Mouse (Mus musculus) retina, embryonic 14.5 days (tissue): ENCODE measurements around the gene Hltf.
"Not testable (repeated sequence)": the region's sequence is repeated elsewhere in the genome, so short reads cannot be mapped to it uniquely, and the experiment has no call there.

Source experiments
- DNase-seq: peaks from one replicate; pipeline ENCODE4 v3.0.0-alpha.2; 2015; ENCODE audit warnings: low spot score

The Hltf gene

DNA sequence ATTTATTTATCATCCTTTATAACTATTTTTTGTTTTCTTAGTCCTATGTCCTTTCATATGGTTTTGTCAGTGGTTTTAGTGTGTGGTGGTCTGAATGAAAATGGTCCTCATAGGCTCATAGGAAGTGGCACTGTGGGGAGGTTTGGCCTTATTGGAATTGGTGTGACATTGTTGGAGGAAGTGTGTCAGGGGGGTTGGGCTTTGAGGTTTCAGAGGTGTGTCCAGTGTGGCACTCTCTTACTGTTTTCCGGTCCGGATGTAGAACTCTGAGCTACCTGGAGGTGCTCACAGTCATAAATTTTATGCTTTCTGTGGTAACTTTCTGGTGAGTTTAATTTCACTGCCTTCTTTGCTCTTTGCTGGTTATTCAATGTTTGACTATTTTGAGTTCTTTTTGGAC, 47.2 kb downstream of the Hltf start:
- DNase-seq = no peak

DNA sequence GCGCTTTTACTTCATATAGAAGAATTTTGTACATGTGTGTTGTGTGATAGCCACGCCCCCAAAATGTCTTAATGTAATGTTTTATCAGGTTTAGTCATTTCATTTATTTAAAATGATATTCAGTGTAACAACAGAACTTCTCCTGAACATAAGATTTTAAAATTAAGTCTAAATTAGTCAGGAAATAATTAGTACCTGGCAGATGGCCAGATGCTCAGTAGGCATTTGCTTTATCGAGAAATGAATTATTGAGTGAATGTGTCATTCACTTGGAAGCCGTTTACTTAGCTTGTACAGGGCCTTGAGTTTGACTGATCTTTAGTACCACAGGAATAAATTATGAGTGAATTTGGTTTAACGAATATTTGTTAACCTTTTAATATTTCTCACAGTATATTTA, 51.3 kb downstream of the Hltf start:
- DNase-seq = no peak

DNA sequence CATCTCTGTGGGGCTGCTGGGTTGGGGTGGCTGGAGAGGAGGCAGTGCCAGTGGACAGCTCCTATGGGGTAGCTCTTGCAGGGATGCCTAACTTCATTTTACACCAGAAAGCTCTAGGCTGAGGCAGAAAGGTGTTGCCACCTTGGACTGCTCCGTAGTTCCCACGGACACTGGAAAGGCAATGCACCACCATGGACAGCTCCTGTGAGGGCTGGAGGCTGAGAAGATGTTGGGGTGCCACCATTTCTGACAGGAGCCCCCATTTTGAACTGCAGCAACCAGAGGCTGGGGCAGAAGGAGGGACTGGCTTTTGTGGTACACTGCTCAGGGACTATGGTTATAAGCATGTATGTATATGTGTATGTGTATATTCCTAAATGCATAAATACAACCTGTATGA, 54.3 kb downstream of the Hltf start:
- DNase-seq = no peak

DNA sequence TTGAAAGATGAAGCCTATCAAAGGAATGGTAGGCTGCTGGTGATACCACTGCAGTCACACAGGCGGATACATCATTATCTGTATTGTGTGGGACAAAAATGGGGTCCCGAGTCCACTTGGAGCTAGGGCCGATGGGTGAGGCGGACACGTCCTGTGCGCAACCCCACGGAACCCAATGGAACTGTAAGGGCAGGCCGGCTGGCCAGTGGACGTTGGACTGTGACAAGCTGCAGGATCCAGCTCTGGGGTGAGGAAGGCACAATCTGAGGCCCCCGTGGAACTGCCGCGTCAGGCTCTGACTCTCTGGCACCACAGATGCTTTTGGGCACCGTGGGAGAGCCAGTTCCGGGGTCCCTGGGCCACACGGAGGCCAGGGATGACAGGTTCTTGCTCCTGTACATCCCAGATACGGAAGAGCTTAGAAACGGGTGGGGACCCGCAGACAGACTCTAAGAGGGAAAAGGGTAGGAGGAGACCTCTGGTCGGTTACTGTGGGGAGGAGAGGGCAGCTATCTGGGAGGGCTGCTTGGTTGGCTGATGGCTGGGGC, 61.5 kb downstream of the Hltf start:
- DNase-seq = no peak

DNA sequence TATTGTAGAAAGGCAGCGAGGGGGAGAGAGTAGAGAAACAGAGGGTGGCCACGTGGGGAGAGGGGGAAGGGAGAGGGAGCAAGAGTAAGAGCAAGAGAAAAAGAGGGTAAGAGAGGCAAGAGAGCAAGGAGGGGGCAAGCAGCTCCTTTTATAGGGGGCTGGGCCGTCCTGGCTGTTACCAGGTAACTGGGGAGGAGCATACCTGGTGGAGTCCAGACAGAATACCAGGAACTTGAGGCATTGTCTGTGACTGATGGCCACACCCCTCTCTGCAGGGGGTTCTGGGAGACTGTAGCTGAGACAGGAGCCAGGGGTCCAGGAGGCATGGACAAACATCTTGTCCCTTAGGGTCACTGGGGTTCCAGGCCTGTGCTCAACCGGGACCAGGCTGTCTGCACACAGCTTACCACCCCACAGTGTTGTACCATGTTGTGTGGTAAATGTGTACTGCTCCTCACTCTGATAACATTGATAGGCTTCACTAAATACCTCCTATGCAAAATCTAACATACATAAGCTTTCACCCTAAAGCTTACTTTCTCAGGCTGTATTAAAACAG, 62.2 kb downstream of the Hltf start:
- DNase-seq = no peak

DNA sequence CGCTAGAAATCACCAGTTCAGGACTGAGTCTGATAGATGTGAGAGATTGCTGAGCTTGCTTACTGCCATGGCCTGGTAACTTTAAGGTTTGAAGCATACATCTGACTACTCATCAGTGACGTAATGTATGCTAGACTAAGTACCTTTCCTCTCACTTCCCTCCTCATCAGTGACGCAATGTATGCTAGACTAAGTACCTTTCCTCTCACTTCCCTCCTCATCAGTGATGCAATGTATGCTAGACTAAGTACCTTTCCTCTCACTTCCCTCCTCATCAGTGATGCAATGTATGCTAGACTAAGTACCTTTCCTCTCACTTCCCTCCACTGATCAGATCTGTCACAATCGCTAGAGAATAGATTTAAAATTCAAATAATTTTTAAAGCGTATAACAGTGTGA, 64.0 kb downstream of the Hltf start:
- DNase-seq = not testable (repeated sequence)

DNA sequence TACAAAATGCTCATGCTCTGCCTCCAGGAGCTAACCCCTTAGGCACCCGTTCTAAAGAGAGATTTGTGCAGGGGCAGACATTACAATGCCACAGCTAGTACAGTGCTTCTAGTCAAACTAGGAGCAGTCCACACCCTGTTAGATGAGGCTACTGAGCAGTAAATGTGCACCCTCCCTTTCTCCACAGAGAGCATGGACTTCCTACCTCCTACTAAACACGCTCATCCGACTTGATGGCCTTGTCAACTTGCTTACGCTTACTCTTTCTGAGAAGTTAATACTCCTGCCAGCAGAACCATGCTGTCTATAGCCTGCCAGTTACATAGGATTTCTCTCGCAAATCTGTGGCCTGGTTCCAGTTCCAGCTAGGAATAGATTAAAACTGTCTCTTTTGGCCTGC, 68.0 kb downstream of the Hltf start:
- no peak for DNase-seq

DNA sequence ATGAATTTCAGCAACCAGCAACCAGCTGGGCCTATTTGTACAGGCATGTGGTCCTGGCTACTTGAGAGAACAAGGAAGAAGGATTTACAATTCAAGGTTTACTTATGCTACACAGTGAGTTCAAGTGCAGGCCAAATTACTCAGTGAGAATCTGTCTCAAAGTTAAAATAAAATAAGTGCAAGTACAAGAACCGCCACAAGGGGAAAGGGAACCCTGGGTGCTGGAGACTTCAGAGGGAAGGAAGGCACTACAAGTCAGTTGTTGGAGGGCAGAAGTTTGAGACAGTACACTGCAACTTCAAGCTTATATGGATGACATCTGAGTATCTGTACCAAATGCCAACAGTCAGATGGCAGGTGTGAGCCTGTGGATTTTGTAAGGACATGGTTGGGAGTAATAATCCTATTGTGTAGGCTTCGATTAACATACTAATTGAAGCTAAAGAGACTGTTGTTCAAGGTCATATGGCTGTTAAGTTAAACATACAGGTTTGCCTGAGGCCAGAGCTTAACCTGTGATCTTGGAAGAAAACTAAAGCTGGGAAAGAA, 69.5 kb downstream of the Hltf start:
- no peak for DNase-seq

DNA sequence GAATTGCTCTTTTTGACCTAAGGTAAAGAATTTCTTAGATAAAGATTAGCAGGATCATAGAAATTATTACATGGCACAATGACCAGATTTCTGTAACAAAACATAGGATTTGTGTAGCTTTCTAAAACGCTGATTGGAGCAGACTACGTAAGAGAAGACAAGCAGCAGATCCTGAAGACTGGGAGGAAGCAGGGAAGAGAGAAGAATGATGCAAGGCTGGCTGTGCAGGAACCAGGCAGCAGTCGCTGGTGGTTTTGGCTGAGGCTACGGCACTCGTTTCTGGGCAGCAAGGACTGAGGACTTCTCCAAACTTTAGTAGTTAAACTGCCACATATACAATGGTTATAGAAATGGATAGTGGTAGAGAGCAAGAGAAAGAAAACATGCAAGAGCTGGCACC, 71.9 kb downstream of the Hltf start:
- DNase-seq = no peak

DNA sequence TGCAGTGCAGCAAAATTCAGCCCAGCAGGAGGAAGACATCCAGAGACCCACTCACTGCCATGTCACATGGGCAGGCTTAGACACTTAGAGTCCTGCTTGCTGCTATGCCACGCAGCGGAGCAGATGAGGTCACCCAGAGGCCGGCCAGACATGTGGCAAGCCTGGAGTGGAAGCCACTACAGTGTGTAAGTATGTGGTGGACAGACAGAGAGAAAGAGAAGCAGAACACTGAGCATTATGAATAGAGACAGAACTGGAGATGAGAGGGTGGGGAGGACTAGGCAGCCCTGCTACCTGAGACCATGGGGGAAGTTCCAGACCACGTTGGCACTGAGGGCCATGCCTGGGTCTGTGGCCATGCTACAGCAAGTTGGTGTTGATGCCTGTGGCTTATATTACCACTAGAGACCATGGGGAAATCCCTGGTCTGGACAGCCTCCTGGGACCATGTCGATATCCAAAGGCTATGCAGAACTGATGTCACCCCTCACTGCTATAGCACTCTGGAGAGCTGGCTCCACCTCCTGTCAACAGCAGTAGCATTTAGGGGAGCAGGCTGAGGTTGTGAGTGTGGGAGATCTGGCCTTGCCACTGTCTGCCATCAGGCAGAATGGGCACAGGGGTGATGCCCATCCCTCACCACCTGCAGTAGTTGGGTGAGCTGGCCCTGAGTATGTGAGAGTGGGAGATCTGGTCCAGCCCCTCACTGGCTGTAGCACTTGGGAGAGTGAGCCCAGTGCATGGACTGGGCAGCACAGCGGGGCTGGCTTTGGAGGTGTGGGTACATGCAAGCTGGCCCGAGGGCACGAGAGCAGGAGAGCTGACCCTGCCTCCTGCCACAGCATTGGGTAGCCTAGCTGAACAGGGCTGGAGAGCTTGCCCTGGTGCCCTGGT, 73.1 kb downstream of the Hltf start:
- DNase-seq = no peak

DNA sequence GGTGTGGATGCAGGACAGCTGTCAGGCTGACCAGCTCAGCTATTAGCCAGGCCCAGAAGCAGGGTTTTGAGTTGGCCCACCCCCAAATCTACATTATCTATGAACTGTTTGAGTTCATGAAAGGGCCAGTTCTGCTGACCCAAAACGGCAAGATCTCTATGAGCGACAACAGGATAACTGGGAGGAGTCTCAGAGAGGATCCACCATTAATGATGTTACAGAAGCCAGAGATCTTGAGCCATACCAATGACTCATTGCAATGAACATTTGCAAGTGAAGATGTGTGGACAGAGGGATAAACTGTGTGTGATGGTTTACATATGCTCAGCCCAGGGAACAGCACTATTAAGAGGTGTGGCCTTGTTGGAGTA, 73.7 kb downstream of the Hltf start:
- no peak for DNase-seq

DNA sequence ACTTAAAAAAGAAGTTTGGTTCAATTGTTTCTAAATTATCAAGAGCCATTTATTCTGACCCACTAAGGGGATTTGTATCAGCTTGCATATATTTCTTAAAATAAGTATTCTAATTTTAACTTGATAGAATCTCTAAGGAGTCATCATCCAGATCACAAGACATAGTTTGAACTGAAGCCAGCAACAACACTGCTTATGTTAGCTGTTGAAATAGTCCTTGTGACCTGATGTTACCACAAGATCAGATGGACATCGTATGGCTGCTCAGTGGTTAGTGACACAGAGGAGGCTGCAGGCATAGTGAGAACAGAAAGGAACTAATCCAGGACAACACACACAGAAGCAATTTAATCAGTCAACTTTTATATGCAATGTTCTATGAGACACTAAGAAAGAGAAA, 75.1 kb downstream of the Hltf start:
- no peak for DNase-seq

DNA sequence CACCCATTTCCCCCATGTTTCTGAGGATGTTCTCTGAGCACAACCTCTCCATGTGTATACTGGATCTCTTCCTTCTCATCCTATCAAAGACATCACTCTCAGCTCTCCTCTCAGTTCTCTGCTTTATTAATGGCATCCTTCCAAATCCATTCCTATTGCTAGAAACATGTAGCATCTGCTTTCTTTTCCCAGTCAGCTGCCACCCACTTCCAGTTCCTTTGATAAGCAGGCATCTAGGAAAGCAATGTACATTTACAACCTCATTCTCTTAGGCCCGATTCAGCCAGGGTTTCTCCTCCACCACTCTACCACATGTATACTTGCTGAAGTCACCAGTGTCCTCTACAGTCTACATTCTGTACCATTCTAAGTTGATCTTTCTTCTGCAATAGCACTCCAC, 76.1 kb downstream of the Hltf start:
- DNase-seq = no peak

DNA sequence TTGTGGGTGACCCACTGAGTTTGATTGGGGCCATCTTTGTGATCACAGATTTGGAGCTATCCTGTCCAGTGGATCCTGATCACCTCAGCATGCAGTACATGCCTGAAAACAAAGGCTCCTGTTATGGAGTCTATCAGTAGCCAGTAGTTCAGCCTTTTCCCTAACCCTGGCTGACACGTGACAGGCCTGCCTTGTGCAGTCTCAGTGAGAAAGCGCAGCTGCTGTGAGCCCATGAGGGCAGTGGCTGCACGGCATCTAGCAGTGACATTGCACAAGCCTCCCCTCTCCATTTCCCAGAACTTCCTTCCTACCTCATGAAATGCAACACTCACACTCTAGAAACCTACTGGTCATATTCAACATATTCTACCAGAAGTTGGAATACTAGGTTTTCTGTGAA, 76.9 kb downstream of the Hltf start:
- DNase-seq = no peak

DNA sequence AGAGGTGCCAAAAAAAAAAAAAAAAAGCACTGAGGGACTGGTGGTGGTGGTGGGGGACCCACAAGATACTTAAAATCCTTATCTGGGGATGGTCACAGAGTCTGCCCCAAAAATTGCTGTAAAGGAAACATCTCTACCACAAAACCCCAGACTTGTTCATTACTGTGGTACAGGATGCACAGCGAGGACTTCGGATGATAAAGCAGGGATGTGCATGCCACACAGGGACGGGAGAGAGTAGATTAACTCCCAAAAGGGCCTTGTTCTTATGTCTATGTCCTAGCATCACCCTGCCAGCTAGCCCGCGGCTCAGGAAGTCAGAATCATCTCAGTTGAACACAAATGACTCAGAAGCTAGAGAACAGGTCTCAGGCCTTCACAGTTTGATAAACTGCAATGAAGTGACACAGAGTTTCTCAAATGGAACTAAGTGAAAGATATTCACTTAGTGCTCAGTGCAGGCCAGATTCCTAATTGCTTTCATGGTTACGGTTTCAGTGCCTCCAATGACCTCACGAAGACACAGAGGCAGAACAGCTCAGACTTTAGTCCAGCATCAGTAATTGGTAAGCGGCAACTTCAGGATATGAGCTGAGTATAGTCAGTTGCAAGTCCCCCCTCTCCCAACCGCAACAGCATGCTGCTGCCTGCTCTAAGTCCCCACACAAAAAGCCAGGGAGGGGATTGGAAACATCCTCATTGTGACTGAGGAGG, 79.4 kb downstream of the Hltf start:
- DNase-seq = no peak

DNA sequence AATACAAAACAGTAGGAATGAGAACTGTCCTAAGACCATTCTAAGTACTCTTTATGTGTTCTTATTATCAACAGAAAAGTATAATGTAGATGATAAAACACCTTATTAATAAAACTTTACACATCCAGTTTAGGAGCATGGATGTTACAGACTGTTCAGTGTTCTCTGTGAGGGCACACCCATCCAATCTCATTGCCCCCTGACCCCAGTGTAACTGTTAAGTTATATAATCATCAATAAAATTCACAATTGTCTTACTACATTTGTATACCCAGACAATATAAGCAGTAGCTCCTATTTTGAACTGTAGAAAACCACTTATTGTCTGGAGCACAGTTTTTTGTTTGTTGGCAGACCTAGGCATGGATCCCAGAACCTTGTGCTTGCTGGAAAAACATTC, 83.6 kb downstream of the Hltf start:
- DNase-seq = no peak

DNA sequence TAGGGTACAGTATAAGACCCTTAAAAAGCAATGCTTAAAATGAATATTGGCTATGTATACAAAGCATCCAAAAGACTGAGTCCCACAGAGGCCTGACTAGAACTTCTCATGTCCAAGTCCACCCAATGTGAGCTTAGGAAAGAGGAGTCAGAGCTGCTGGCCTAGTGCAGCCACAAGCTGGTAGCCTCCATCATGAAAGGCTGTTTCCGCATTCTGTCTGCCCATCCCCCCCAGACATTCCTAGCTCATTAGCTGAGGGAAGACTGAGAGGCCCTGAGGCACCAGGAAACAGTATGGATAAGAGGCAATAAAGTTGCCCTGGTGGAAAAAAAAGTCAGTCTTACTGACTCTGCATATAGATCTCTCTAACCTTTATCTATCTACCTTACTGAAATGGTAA, 84.1 kb downstream of the Hltf start:
- peak; percentile 61 for DNase-seq

DNA sequence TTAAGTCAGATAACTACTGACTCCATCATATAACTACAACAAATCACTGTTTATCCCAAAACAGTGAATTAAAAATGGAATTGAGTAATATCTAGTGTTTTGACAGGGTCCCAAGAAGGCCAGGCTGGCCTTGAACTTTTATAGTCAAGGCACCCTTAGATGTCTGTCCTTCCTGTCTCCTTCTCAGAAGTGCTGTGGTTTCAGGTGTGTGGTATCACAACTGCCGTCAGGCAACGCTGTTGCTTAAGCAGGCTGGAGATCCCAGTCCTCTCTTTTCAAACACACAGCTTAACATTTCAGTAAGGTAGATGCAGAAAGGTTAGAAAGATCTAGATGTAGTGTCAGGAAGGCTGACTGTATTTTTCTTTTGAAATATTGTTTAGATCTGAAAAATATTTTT, 84.5 kb downstream of the Hltf start:
- DNase-seq = no peak

DNA sequence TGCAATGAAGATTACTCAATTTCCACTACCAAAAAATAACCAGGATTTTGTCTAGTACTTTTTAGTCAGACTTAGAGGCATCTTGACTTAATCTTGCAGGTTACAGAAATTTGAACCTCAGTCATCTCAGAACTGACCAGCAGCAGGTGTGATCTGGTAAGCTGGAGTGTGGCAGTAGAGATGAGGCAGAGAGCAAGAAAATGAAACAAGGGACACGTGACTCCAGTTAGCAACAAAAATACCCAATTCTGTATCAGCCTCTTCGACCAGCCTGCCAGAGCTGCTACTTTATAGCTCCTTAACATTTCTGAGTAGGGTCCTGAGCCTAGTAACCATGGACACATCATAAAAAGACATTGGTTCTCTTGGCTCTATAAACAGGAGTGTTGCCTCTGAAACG, 85.0 kb downstream of the Hltf start:
- DNase-seq = no peak

DNA sequence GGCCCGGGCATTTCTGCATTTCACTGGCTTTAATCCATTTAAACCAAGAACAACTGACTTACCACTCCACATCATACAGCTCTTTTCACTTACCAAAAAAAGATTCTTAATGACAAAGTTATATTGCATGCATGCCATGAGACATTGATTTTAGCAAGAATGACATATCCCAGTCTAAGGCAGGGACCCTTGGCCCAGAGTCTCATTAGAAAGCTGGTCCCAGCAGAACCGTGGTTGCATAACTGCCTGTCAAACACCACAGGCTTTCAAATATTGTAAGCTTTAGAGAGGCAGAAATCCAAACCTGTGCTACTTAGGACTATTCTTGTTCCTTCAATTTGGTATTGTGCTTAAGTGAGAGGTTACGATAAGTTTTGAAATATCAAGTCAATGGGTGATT, 86.1 kb downstream of the Hltf start:
- DNase-seq = no peak

DNA sequence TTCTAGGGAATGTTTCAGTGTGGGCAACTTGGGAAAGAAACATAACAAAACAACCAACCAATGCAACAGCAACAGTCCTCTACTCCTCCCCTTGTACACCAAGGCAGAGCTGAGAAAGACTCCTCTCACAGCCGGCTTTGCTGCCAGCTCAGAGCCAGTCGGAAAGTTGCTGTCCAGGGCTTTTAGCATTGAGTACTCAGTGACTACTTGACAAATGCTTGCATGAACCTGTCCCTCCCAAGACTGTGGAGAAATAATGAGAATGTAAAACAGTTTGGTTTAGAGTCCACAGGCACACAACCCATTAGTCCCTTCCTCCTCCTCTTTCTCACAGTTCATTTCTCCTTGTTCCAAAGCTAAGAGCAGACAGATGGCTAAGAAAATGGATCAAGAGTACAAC, 86.8 kb downstream of the Hltf start:
- no peak for DNase-seq

DNA sequence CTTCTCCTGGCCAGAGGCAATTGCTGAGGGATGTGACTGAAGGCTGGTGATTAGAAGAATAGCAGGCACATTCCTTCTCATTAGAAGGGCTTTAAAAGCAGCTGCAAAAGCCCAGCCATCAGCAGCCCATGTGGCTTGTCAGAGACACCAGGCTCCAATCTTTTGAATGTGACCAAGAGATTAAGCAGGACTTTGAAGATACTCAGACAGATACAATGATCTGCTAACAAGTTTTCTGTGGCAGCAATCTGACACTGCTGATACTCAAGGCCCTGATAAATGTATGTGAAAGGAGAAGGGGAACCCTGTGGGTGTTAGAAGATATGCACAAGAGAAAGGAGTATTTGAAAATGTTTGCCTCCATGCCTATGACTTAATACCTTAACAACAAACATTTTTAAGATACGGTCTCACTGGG, 88.1 kb downstream of the Hltf start:
- DNase-seq = peak; percentile 60

DNA sequence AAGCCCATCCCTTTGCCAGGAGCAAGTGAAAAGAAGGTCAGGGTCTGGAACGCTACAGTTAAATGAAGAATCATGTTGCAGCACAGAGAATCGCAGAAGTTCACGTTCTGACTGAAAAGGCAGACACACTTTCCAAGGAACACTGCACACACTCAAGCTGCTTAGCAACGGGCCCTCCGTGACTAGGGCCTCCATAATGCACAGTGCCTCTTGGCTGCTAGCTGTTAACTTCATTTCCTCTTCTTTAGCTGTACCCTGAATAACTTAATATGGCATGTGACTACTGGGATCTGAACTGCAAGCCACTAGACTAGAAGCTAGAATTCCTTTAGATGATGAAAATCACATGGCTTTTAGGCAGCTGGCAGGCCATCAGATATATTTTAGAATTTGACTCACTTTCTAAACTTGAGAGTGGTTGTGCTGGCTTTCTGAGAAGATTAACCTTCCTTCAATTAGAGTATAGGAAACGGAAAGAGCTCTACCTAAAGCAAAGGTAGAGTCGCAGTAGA, 89.3 kb downstream of the Hltf start:
- DNase-seq = no peak
